In the genomic region with DNA sequence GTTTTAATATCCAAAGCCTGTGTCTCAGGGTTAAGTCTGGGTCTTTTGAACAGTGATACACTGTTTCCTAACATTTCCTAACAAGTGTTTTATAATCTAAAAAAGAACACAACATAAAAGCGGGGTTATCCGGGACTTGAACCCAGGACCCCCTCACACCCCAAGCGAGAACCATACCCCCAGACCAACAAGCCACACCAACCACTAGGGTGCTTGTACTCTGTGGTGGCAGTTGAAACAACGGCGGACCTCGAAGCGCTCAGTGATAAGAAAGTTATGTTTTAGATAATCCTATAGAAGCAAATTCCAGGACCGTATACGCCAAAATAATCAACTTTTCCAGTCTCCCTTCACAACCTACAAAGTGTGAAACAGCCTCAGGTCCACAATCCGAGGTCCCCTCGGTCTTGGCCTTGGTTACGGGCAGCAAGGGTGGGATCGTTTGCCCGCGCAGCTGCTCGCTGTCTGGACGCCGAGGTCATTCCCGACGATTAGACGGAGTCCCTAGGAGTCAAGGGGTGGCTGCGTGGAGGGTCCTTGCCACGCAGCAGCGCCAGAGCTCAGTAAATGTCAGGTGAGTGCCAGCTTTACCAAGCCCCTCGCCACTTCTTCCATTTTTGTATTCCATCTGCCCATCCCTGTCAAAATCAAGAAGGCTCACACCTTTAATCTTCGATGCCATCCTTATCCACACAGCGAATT, we compare ENCODE assay signal across 9 mouse cellular contexts. TPM values are rescaled to one million over a fixed set of nuclear protein-coding genes. Genes with fewer than 3 reads are reported as not detected.
DNase-seq lines count a peak whose midpoint lies in the region; ATAC-seq lines count a peak whose summit lies in the region.
"Had no signal": no experiment of that assay in that cellular context is flagged by ENCODE, and none has a peak within 500 bp of the region (broad histone marks: within the 10 kb centered on the region; RNA-seq: fewer than 3 reads in every experiment).

No protein-coding gene starts in this region.

- peaks cover 31% of the 10 kb centered on the region for H3K4me1 ChIP-seq in heart, embryonic 13.5 days
- H3K4me1 ChIP-seq in hindbrain, embryonic 13.5 days (replicated peaks) = peaks cover 20% of the 10 kb centered on the region
- no peaks in the 10 kb centered on the region; the same call in 1 of the 2 replicates for H3K4me1 ChIP-seq in midbrain, embryonic 14.5 days (ENCODE audit: control insufficient read depth, insufficient read depth, low read length)

- H3K4me2 ChIP-seq in heart, embryonic 13.5 days = peak overlapping the region; percentile 69
- H3K4me2 ChIP-seq in hindbrain, embryonic 13.5 days = peak overlapping the region; percentile 50
- peak overlapping the region; percentile 40 for H3K4me2 ChIP-seq in midbrain, embryonic 14.5 days (ENCODE audit: low read length)

- no peaks in the 10 kb centered on the region for H3K36me3 ChIP-seq in heart, embryonic 13.5 days
- H3K36me3 ChIP-seq in hindbrain, embryonic 13.5 days = no peaks in the 10 kb centered on the region
- no peaks in the 10 kb centered on the region for H3K36me3 ChIP-seq in midbrain, embryonic 14.5 days (ENCODE audit: control insufficient read depth, insufficient read depth, low read length)

- DNase-seq in heart, postnatal 25 days (ENCODE audit: low spot score) = no peak
- DNase-seq in MEL-GATA-1-ER (ENCODE audit: extremely low read depth, low read depth) = peak; percentile 61
- no peak for DNase-seq in midbrain, embryonic 14.5 days
- no peak for DNase-seq in adrenal gland, postnatal 14 days
- no peak for DNase-seq in thymus, postnatal 4 days
- no peak for DNase-seq in cerebellum, adult 18-20 months
- DNase-seq: right cerebral cortex, postnatal 25 days had no signal

- no peak overlapping the region for H3K27ac ChIP-seq in heart, embryonic 13.5 days (replicated peaks)
- H3K27ac ChIP-seq in hindbrain, embryonic 13.5 days = no peak overlapping the region
- H3K27ac ChIP-seq in midbrain, embryonic 14.5 days (replicated peaks; ENCODE audit: low read depth, low read length) = no peak overlapping the region

- intact Hi-C loops in heart, postnatal 25 days (cut with DNase I) = no loop called here

- H3K9ac ChIP-seq in heart, embryonic 13.5 days = peak overlapping the region; percentile 65
- 0 out of 2 replicates have a peak overlapping the region, but pooled peaks have one; percentile 46 for H3K9ac ChIP-seq in hindbrain, embryonic 13.5 days
- no peak overlapping the region; the same call in 1 of the 2 replicates for H3K9ac ChIP-seq in midbrain, embryonic 14.5 days (replicated peaks; ENCODE audit: low read length)

- H3K4me3 ChIP-seq in heart, embryonic 13.5 days = peak overlapping the region; percentile 46
- H3K4me3 ChIP-seq in hindbrain, embryonic 13.5 days = peak overlapping the region; percentile 31
- peak overlapping the region; percentile 22 for H3K4me3 ChIP-seq in midbrain, embryonic 14.5 days (replicated peaks; ENCODE audit: low read depth, low read length)

- H3K9me3 ChIP-seq in heart, embryonic 13.5 days = no peaks in the 10 kb centered on the region
- no peaks in the 10 kb centered on the region for H3K9me3 ChIP-seq in hindbrain, embryonic 13.5 days
- no peaks in the 10 kb centered on the region for H3K9me3 ChIP-seq in midbrain, embryonic 14.5 days (ENCODE audit: control insufficient read depth, low read length)

- no peak for ATAC-seq in heart, embryonic 13.5 days (ENCODE audit: extremely low read depth, insufficient number of reproducible peaks, low FRiP score, low TSS enrichment)
- ATAC-seq in hindbrain, embryonic 13.5 days (ENCODE audit: low FRiP score) = no peak
- no peak for ATAC-seq in midbrain, embryonic 14.5 days (ENCODE audit: low FRiP score, low TSS enrichment)

- peaks cover 66% of the 10 kb centered on the region for H3K27me3 ChIP-seq in heart, embryonic 13.5 days (replicated peaks)
- H3K27me3 ChIP-seq in hindbrain, embryonic 13.5 days = peaks cover 71% of the 10 kb centered on the region
- H3K27me3 ChIP-seq in midbrain, embryonic 14.5 days (ENCODE audit: control insufficient read depth, insufficient read depth, low read length) = peaks cover 43% of the 10 kb centered on the region

- WGBS in heart, embryonic 13.5 days = 6% methylated on average over 27 of the region's 27 CpGs
- 8% methylated on average over 27 of the region's 27 CpGs for WGBS in hindbrain, embryonic 13.5 days
- WGBS in midbrain, embryonic 14.5 days = 3% methylated on average over 27 of the region's 27 CpGs

RNA-seq across cellular contexts. Expression of a gene that starts 26.3 kb away (rescaled TPM):
- 12.7 and 13.3 TPM in 2 replicates for polyA plus RNA-seq in heart, embryonic 13.5 days (2015; fragmentation: Nextera tagmentation; extraction: Ambion mirVana)
- 1 to 10 TPM; 4.7 to 6.2 TPM for total RNA-seq in heart, postnatal 25 days (2021)
- polyA plus RNA-seq in hindbrain, embryonic 13.5 days (2015; fragmentation: Nextera tagmentation; extraction: Ambion mirVana) = 17.7 and 18.2 TPM in 2 replicates
- 16.8 and 19.1 TPM in 2 replicates for polyA plus RNA-seq in midbrain, embryonic 14.5 days (2014; fragmentation: Nextera tagmentation; extraction: Ambion mirVana)
- 9.2 and 9.9 TPM in 2 replicates for total RNA-seq in adrenal gland, postnatal 14 days (2021)

RNA-seq across cellular contexts. Expression of a gene that starts 58.2 kb away (rescaled TPM):
- not detected in 2 replicates for polyA plus RNA-seq in heart, embryonic 13.5 days (2015; fragmentation: Nextera tagmentation; extraction: Ambion mirVana)
- not detected for total RNA-seq in heart, postnatal 25 days (2021)
- polyA plus RNA-seq in hindbrain, embryonic 13.5 days (2015; fragmentation: Nextera tagmentation; extraction: Ambion mirVana) = not detected in 2 replicates
- not detected in 2 replicates for polyA plus RNA-seq in midbrain, embryonic 14.5 days (2014; fragmentation: Nextera tagmentation; extraction: Ambion mirVana)
- not detected in 2 replicates for total RNA-seq in adrenal gland, postnatal 14 days (2021)
